In the genomic region with DNA sequence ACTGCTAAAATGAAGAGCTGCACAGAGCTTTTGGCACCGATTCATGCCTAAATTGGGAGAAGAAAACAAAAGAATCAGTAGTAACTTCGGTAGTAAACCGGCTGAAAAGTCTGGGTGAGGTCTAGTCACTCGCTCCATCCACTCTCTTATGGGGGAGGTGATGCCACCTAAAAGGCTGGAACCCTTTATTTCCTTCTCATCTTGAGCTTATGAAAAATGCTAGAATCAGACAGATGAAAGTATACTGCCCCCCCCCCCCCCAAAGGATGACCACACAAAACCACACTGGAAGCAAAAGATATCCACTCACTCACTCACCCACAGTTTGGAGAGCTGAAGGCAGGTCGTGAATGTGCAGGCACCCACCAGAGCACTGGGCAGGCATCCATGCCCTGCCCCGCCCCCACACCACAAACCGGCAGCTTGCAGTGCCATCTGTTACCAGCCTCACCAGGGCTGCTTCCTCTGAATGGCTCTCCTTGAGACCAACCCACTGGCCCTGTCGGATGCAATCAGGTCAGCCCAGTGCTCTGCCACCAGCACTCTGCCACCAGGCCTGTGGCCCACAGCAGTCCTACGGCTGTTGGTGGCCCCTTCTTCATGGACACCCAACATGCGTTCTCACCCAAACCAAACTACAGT, we compare ENCODE assay signal across 9 mouse cellular contexts. TPM values are rescaled to one million over a fixed set of nuclear protein-coding genes. Genes with fewer than 3 reads are reported as not detected.
A peak's percentile ranks its signal among the peaks of the same experiment; 100 is the strongest.
DNase-seq lines count a peak whose midpoint lies in the region; ATAC-seq lines count a peak whose summit lies in the region.
"Had no signal": no experiment of that assay in that cellular context is flagged by ENCODE, and none has a peak within 500 bp of the region (broad histone marks: within the 10 kb centered on the region; RNA-seq: fewer than 3 reads in every experiment).

No protein-coding gene starts in this region.

- 0 out of 2 replicates have a peak overlapping the region, but pooled peaks have one; percentile 49 for H3K27ac ChIP-seq in heart, embryonic 10.5 days
- peak overlapping the region; percentile 88 for H3K27ac ChIP-seq in hindbrain, embryonic 10.5 days
- peak overlapping the region; percentile 89 for H3K27ac ChIP-seq in neural tube, embryonic 13.5 days (replicated peaks)
- H3K27ac ChIP-seq: heart, embryonic 13.5 days had no signal

- H3K4me3 ChIP-seq in heart, embryonic 10.5 days = no peak overlapping the region
- H3K4me3 ChIP-seq in hindbrain, embryonic 10.5 days = peak overlapping the region; percentile 4
- no peak overlapping the region for H3K4me3 ChIP-seq in neural tube, embryonic 13.5 days
- H3K4me3 ChIP-seq: heart, embryonic 13.5 days had no signal

- H3K4me1 ChIP-seq in heart, embryonic 10.5 days = peaks cover 76% of the 10 kb centered on the region
- H3K4me1 ChIP-seq in hindbrain, embryonic 10.5 days (replicated peaks) = peaks cover 93% of the 10 kb centered on the region
- peaks cover 97% of the 10 kb centered on the region for H3K4me1 ChIP-seq in neural tube, embryonic 13.5 days (replicated peaks)

- H3K27me3 ChIP-seq in heart, embryonic 10.5 days (ENCODE audit: insufficient read depth, poor library complexity, severe bottlenecking) = no peaks in the 10 kb centered on the region
- no peaks in the 10 kb centered on the region for H3K27me3 ChIP-seq in hindbrain, embryonic 10.5 days (ENCODE audit: insufficient read depth, poor library complexity, severe bottlenecking)
- H3K27me3 ChIP-seq in neural tube, embryonic 13.5 days = no peaks in the 10 kb centered on the region
- H3K27me3 ChIP-seq: heart, embryonic 13.5 days had no signal

- peak; percentile 78 for ATAC-seq in neural tube, embryonic 13.5 days (ENCODE audit: low read depth)

- peak overlapping the region; percentile 57 for H3K9ac ChIP-seq in neural tube, embryonic 13.5 days
- H3K9ac ChIP-seq: heart, embryonic 13.5 days had no signal

- intact Hi-C loops in heart, postnatal 25 days (cut with DNase I) = no loop called here

- no peaks in the 10 kb centered on the region for H3K9me3 ChIP-seq in heart, embryonic 10.5 days
- no peaks in the 10 kb centered on the region for H3K9me3 ChIP-seq in hindbrain, embryonic 10.5 days
- H3K9me3 ChIP-seq in neural tube, embryonic 13.5 days = no peaks in the 10 kb centered on the region
- H3K9me3 ChIP-seq: heart, embryonic 13.5 days had no signal

- H3K36me3 ChIP-seq in heart, embryonic 10.5 days = peaks cover 14% of the 10 kb centered on the region
- peaks cover 32% of the 10 kb centered on the region for H3K36me3 ChIP-seq in hindbrain, embryonic 10.5 days
- H3K36me3 ChIP-seq in neural tube, embryonic 13.5 days = peaks cover 13% of the 10 kb centered on the region

- peak overlapping the region; percentile 37 for H3K4me2 ChIP-seq in neural tube, embryonic 13.5 days
- H3K4me2 ChIP-seq: heart, embryonic 13.5 days had no signal

- no peak for DNase-seq in heart, embryonic 10.5 days (ENCODE audit: low spot score)
- DNase-seq in heart, postnatal 25 days (ENCODE audit: low spot score) = no peak
- DNase-seq in CD4-positive helper T cell, adult 2 months (ENCODE audit: low read depth, low spot score) = peak; percentile 27
- DNase-seq in cerebellum, postnatal 14 days = peak; percentile 99
- no peak for DNase-seq in hindbrain, embryonic 10.5 days (ENCODE audit: low spot score)
- peak; percentile 64 to 90 for DNase-seq in left cerebral cortex, adult 8-10 months (ENCODE audit: low spot score in 2 of 2)
- DNase-seq in urinary bladder, adult 18-20 months (ENCODE audit: low spot score in 2 of 2) = no peak

- WGBS in heart, embryonic 10.5 days = 84% methylated on average over 10 of the region's 10 CpGs
- 65% methylated on average over 10 of the region's 10 CpGs for WGBS in hindbrain, embryonic 10.5 days
- WGBS in neural tube, embryonic 13.5 days = 30% methylated on average over 10 of the region's 10 CpGs

RNA-seq across cellular contexts. Expression of a gene that starts 21.0 kb away (rescaled TPM):
- polyA plus RNA-seq in heart, embryonic 10.5 days (2016; fragmentation: Nextera tagmentation; extraction: Ambion mirVana) = 8.1 and 16.9 TPM in 2 replicates
- total RNA-seq in heart, postnatal 25 days (2021) = 10 to 100 TPM; 12.4 to 14.9 TPM
- polyA plus RNA-seq in hindbrain, embryonic 10.5 days (2016; fragmentation: Nextera tagmentation; extraction: Ambion mirVana) = 21.8 and 22.1 TPM in 2 replicates
- 10 to 100 TPM; 49.4 to 73.3 (median 61.8) TPM for total RNA-seq in left cerebral cortex, adult 8-10 months (2022)
- polyA plus RNA-seq in neural tube, embryonic 13.5 days (2015; fragmentation: Nextera tagmentation; extraction: Ambion mirVana) = 19.2 and 22.1 TPM in 2 replicates

RNA-seq across cellular contexts. Expression of a gene that starts 55.3 kb away (rescaled TPM):
- 15.8 and 18.3 TPM in 2 replicates for polyA plus RNA-seq in heart, embryonic 10.5 days (2016; fragmentation: Nextera tagmentation; extraction: Ambion mirVana)
- 1 to 10 TPM; 3.4 to 4.4 TPM for total RNA-seq in heart, postnatal 25 days (2021)
- 23.4 and 25.2 TPM in 2 replicates for polyA plus RNA-seq in hindbrain, embryonic 10.5 days (2016; fragmentation: Nextera tagmentation; extraction: Ambion mirVana)
- 10 to 100 TPM; 10.5 to 12.1 (median 10.6) TPM for total RNA-seq in left cerebral cortex, adult 8-10 months (2022)
- 15.3 and 20.6 TPM in 2 replicates for polyA plus RNA-seq in neural tube, embryonic 13.5 days (2015; fragmentation: Nextera tagmentation; extraction: Ambion mirVana)

Comparison
In these comparisons a context has a peak if more than half of its experiments do, and no peak if none do; other contexts are left out.
1. DNase-seq: peak in CD4-positive helper T cell, adult 2 months (single experiment), cerebellum, postnatal 14 days (2 of 2) and left cerebral cortex, adult 8-10 months (2 of 2); none in heart, embryonic 10.5 days (single experiment), heart, postnatal 25 days (single experiment), hindbrain, embryonic 10.5 days (single experiment) and urinary bladder, adult 18-20 months (0 of 2).
2. Peak in every context shown above with its lines, with median percentiles within 50 percentile points of each other: H3K27ac ChIP-seq.